Mouse (Mus musculus): ENCODE measurements at regions not wholly inside any gene's neighbourhood (a gene's known extent, or its start where the extent isn't known, plus 50 kb on each side); places are given as distances from the start of the nearest gene placed in this dataset.

DNA sequence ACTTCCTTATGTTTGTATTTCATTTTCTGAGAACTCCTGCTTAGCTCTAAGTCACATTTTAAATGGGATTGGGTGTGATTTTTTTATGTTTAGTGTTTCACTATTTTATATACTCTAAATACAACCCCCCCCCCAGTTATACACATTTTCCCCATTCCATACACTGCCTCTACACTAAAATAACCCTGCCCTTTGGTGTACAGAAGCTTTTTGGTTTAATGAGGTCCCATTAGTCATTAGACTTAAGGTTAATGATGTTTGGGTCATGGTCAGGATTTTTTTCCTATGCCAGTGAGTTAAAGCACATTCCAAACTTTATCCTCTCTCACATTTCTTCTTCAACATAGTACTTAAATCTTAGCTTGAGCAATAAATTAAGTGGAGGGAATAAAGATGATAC lies 149.2 kb downstream of the Tinag start:
- TF ChIP-seq CTCF (IDR thresholded peaks at IDR 0.05; ENCODE audit: borderline replicate concordance, insufficient read depth, low read length) (no peak), POLR2A (IDR thresholded peaks at IDR 0.05; ENCODE audit: low read depth, low read length) (no peak)
